In the genomic region with DNA sequence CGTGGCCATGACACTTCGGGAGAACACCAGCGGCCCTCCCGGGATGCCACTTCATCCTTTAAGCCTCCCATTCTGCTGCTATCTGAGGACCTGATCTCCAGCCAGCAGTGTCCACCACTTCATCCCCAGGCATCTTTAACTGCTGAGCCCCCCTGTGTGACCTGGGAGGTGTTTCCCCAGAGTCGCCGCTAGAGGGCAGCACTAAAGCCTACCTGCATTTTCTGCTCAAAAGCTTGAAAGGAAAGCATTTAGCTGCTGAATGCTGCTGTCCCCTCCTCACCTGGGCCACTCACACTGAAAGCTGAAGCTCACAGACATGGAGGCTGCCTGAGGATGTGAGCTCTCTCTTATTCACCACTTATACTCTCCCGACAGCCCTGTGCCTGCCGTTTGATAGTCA, we compare ENCODE assay signal across 10 mouse cellular contexts. TPM values are rescaled to one million over a fixed set of nuclear protein-coding genes. Genes with fewer than 3 reads are reported as not detected.
DNase-seq lines count a peak whose midpoint lies in the region; ATAC-seq and TF ChIP-seq lines count a peak whose summit lies in the region.
"Not testable (repeated sequence)": the region's sequence is repeated elsewhere in the genome, so short reads cannot be mapped to it uniquely, and the experiment has no call there.
"Had no signal": no experiment of that assay in that cellular context is flagged by ENCODE, and none has a peak within 500 bp of the region (broad histone marks: within the 10 kb centered on the region; RNA-seq: fewer than 3 reads in every experiment).

No protein-coding gene starts in this region.

- H3K27me3 ChIP-seq in G1E (ENCODE audit: insufficient read depth, low read length); forebrain, embryonic 10.5 days (ENCODE audit: poor library complexity, severe bottlenecking): not testable (repeated sequence)

- not testable (repeated sequence) for H3K36me3 ChIP-seq in G1E (replicated peaks); forebrain, embryonic 10.5 days (replicated peaks)

- H3K4me3 ChIP-seq in G1E (ENCODE audit: low read depth, low read length); forebrain, embryonic 10.5 days: not testable (repeated sequence)

- WGBS in forebrain, embryonic 10.5 days: 13% methylated on average over 8 of the region's 8 CpGs

- not testable (repeated sequence) for H3K27ac ChIP-seq in forebrain, embryonic 10.5 days

- DNase-seq in G1E (ENCODE audit: low spot score): peak; percentile 4
- DNase-seq in forebrain, embryonic 10.5 days (ENCODE audit: extremely low spot score, low spot score): peak; percentile 72
- DNase-seq in layer of hippocampus, postnatal 25 days (ENCODE audit: extremely low spot score in 1 of 2, low spot score in 1 of 2): peak; percentile 33 to 62
- peak; percentile 26 to 44 for DNase-seq in lung, postnatal 4 days
- peak; percentile 73 for DNase-seq in retina, embryonic 14.5 days (ENCODE audit: low spot score)
- DNase-seq in urinary bladder, adult 2 months (ENCODE audit: low spot score): peak; percentile 35

- not testable (repeated sequence) for H3K9me3 ChIP-seq in G1E (replicated peaks); forebrain, embryonic 10.5 days

- not testable (repeated sequence) for H3K4me1 ChIP-seq in G1E (ENCODE audit: insufficient read depth, low read depth, low read length); forebrain, embryonic 10.5 days

- peak; percentile 76 for TF ChIP-seq CTCF in G1E (IDR thresholded peaks at IDR 0.05; ENCODE audit: low read depth, low read length)

- ATAC-seq in G1E (ENCODE audit: extremely low read depth, insufficient number of reproducible peaks, low FRiP score, poor library complexity, severe bottlenecking): not testable (repeated sequence)
- ATAC-seq in cerebellum, adult (ENCODE audit: insufficient number of reproducible peaks, low FRiP score, low TSS enrichment): peak; percentile 40
- peak; percentile 60 to 69; a peak in 3 of 4 replicates for ATAC-seq in hematopoietic stem cell, adult 5-6 weeks (replicated peaks in 1 of 2; ENCODE audit: insufficient read depth in 1 of 2, low FRiP score in 2 of 2, low TSS enrichment in 1 of 2, low read depth in 1 of 2, poor library complexity in 2 of 2, severe bottlenecking in 2 of 2)

RNA-seq across cellular contexts. Expression of a gene that starts 12.9 kb away (rescaled TPM):
- total RNA-seq in G1E (2014; fragmentation: Nextera tagmentation) (not detected in 2 replicates), G1E (2017) (not detected in 2 replicates)
- 0.04 TPM in 1 of 2 replicates, not detected in the other for polyA plus RNA-seq in G1E (2012)
- polyA plus RNA-seq in forebrain, embryonic 10.5 days (2016; fragmentation: Nextera tagmentation; extraction: Ambion mirVana): not detected in 2 replicates
- not detected in 2 replicates for total RNA-seq in hematopoietic stem cell, adult 5-6 weeks (2017)
- not detected for total RNA-seq in layer of hippocampus, postnatal 25 days (2021)
- polyA plus RNA-seq in urinary bladder, adult 2 months (2012; rRNA removed): not detected in 2 replicates
- polyA plus RNA-seq: heart, embryonic 16.5 days; lung, embryonic 15.5 days had no signal

RNA-seq across cellular contexts. Expression of a gene that starts 15.3 kb away (rescaled TPM):
- total RNA-seq in G1E (2014; fragmentation: Nextera tagmentation) (not detected in 2 replicates), G1E (2017) (not detected in 2 replicates)
- not detected in 2 replicates for polyA plus RNA-seq in G1E (2012)
- not detected in 2 replicates for polyA plus RNA-seq in forebrain, embryonic 10.5 days (2016; fragmentation: Nextera tagmentation; extraction: Ambion mirVana)
- not detected in 2 replicates for total RNA-seq in hematopoietic stem cell, adult 5-6 weeks (2017)
- not detected for total RNA-seq in layer of hippocampus, postnatal 25 days (2021)
- polyA plus RNA-seq in urinary bladder, adult 2 months (2012; rRNA removed): 27.0 and 28.7 TPM in 2 replicates

RNA-seq across cellular contexts. Expression of a gene that starts 25.7 kb away (rescaled TPM):
- total RNA-seq in G1E (2014; fragmentation: Nextera tagmentation): not detected in 2 replicates
- total RNA-seq in G1E (2017): 0.11 TPM in 1 of 2 replicates, not detected in the other
- polyA plus RNA-seq in G1E (2012): not detected in 2 replicates
- polyA plus RNA-seq in forebrain, embryonic 10.5 days (2016; fragmentation: Nextera tagmentation; extraction: Ambion mirVana): not detected in 2 replicates
- not detected in 2 replicates for total RNA-seq in hematopoietic stem cell, adult 5-6 weeks (2017)
- total RNA-seq in layer of hippocampus, postnatal 25 days (2021): not detected
- not detected in 2 replicates for polyA plus RNA-seq in urinary bladder, adult 2 months (2012; rRNA removed)
- polyA plus RNA-seq: heart, embryonic 16.5 days; lung, embryonic 15.5 days had no signal

RNA-seq across cellular contexts. Expression of a gene that starts 27.7 kb away (rescaled TPM):
- not detected in 2 replicates for total RNA-seq in G1E (2014; fragmentation: Nextera tagmentation)
- not detected in 2 replicates for total RNA-seq in G1E (2017)
- polyA plus RNA-seq in G1E (2012): not detected in 2 replicates
- polyA plus RNA-seq in forebrain, embryonic 10.5 days (2016; fragmentation: Nextera tagmentation; extraction: Ambion mirVana): 0.36 TPM in 1 of 2 replicates, not detected in the other
- total RNA-seq in hematopoietic stem cell, adult 5-6 weeks (2017): not detected in 2 replicates
- not detected for total RNA-seq in layer of hippocampus, postnatal 25 days (2021)
- polyA plus RNA-seq in urinary bladder, adult 2 months (2012; rRNA removed): 8.1 and 9.0 TPM in 2 replicates
- polyA plus RNA-seq: heart, embryonic 16.5 days; lung, embryonic 15.5 days had no signal

RNA-seq across cellular contexts. Expression of a gene that starts 38.2 kb away (rescaled TPM):
- total RNA-seq in G1E (2014; fragmentation: Nextera tagmentation) (not detected in 2 replicates), G1E (2017) (0.06 TPM in 1 of 2 replicates, not detected in the other)
- not detected in 2 replicates for polyA plus RNA-seq in G1E (2012)
- 2.3 and 3.2 TPM in 2 replicates for polyA plus RNA-seq in forebrain, embryonic 10.5 days (2016; fragmentation: Nextera tagmentation; extraction: Ambion mirVana)
- not detected in 2 replicates for total RNA-seq in hematopoietic stem cell, adult 5-6 weeks (2017)
- total RNA-seq in layer of hippocampus, postnatal 25 days (2021): not detected
- 13.0 and 14.9 TPM in 2 replicates for polyA plus RNA-seq in urinary bladder, adult 2 months (2012; rRNA removed)

Comparison
In these comparisons a context has a peak if more than half of its experiments do, and no peak if none do; other contexts are left out.
1. DNase-seq: peak in every context shown above with its lines; median percentile 73 in retina, embryonic 14.5 days; 72 in forebrain, embryonic 10.5 days; 48 in layer of hippocampus, postnatal 25 days; 35 in lung, postnatal 4 days; 35 in urinary bladder, adult 2 months; 4 in G1E.